8 mouse cellular contexts compared by ENCODE assay signal in genomic region chr1:160792686-160793355, GRCm38 (mm10). TPM values are rescaled to one million over a fixed set of nuclear protein-coding genes. Genes with fewer than 3 reads are reported as not detected.
DNase-seq lines count a peak whose midpoint lies in the region; ATAC-seq and TF ChIP-seq lines count a peak whose summit lies in the region.

TSS of gene Rabgap1l (minus strand) at chr1:160793211.

- ATAC-seq in forebrain, embryonic 13.5 days, result peak; percentile 98
- ATAC-seq in neural tube, embryonic 15.5 days (ENCODE audit: low FRiP score), result peak; percentile 96

- H3K4me3 ChIP-seq in E14TG2a.4 (replicated peaks; ENCODE audit: low read length), result peak within 1 kb of the TSS; percentile 94
- peak within 1 kb of the TSS; percentile 86 for H3K4me3 ChIP-seq in forebrain, embryonic 13.5 days
- H3K4me3 ChIP-seq in neural tube, embryonic 15.5 days (replicated peaks), result peak within 1 kb of the TSS; percentile 92

- peak within 1 kb of the TSS; percentile 94 for H3K4me2 ChIP-seq in forebrain, embryonic 13.5 days
- H3K4me2 ChIP-seq in neural tube, embryonic 15.5 days, result peak within 1 kb of the TSS; percentile 98

- peak within 1 kb of the TSS; percentile 19; the same call in 1 of the 2 replicates for H3K27ac ChIP-seq in forebrain, embryonic 13.5 days
- peak within 1 kb of the TSS; percentile 41; the same call in 1 of the 2 replicates for H3K27ac ChIP-seq in neural tube, embryonic 15.5 days (replicated peaks)

- peaks cover 13% of the 10 kb centered on the region for H3K27me3 ChIP-seq in E14TG2a.4 (ENCODE audit: insufficient read depth, low read length)
- no peaks in the 10 kb centered on the region for H3K27me3 ChIP-seq in forebrain, embryonic 13.5 days
- H3K27me3 ChIP-seq in neural tube, embryonic 15.5 days (replicated peaks), result no peaks in the 10 kb centered on the region

- no peak for TF ChIP-seq CTCF in E14TG2a.4 (conservative IDR thresholded peaks at IDR 0.05; ENCODE audit: low read length)

- peaks cover 14% of the 10 kb centered on the region for H3K4me1 ChIP-seq in E14TG2a.4 (replicated peaks; ENCODE audit: low read depth, low read length)
- H3K4me1 ChIP-seq in forebrain, embryonic 13.5 days, result peaks cover 7% of the 10 kb centered on the region
- H3K4me1 ChIP-seq in neural tube, embryonic 15.5 days, result peaks cover 12% of the 10 kb centered on the region

- intact Hi-C loops in heart, postnatal 14 days (cut with DNase I), result loop anchor here (2.0 to 5.0 kb wide), 2 partner anchors 46 to 114 kb away; partner anchors contain the start of gene Rc3h1

- H3K36me3 ChIP-seq in E14TG2a.4 (ENCODE audit: insufficient read depth, low read length), result no peaks in the 10 kb centered on the region
- no peaks in the 10 kb centered on the region for H3K36me3 ChIP-seq in forebrain, embryonic 13.5 days (ENCODE audit: poor library complexity, severe bottlenecking)
- H3K36me3 ChIP-seq in neural tube, embryonic 15.5 days, result no peaks in the 10 kb centered on the region

- no peaks in the 10 kb centered on the region for H3K9me3 ChIP-seq in E14TG2a.4 (ENCODE audit: low read length)
- H3K9me3 ChIP-seq in forebrain, embryonic 13.5 days (replicated peaks), result no peaks in the 10 kb centered on the region
- no peaks in the 10 kb centered on the region for H3K9me3 ChIP-seq in neural tube, embryonic 15.5 days (replicated peaks)

- H3K9ac ChIP-seq in forebrain, embryonic 13.5 days, result peak within 1 kb of the TSS; percentile 85
- peak within 1 kb of the TSS; percentile 83 for H3K9ac ChIP-seq in neural tube, embryonic 15.5 days (replicated peaks)

- peak; percentile 91 for DNase-seq in c-Kit-positive CD71-positive TER-119-positive erythroid progenitor cells, embryonic 14.5 days (ENCODE audit: low spot score)
- DNase-seq in heart, postnatal 14 days, result peak; percentile 88 to 90
- DNase-seq in layer of hippocampus, adult 11-12 months (ENCODE audit: low spot score), result peak; percentile 83
- DNase-seq in lung, adult 18-20 months, result peak; percentile 84 to 88
- DNase-seq in testis, postnatal 14 days (ENCODE audit: low spot score), result peak; percentile 89

- under 1% methylated on average over 50 of the region's 67 CpGs for WGBS in forebrain, embryonic 13.5 days
- under 1% methylated on average over 64 of the region's 67 CpGs for WGBS in neural tube, embryonic 15.5 days

RNA-seq across cellular contexts. Expression of gene Rabgap1l, which starts in this region (rescaled TPM):
- polyA plus RNA-seq in forebrain, embryonic 13.5 days (2015; fragmentation: Nextera tagmentation; extraction: Ambion mirVana), result 19.2 and 21.3 TPM in 2 replicates
- 10 to 100 TPM; 71.1 to 83.6 TPM for total RNA-seq in heart, postnatal 14 days (2021)
- polyA plus RNA-seq in neural tube, embryonic 15.5 days (2015; fragmentation: Nextera tagmentation; extraction: Ambion mirVana), result 31.3 and 32.4 TPM in 2 replicates

Comparison
In these comparisons a context has a peak if more than half of its experiments do, and no peak if none do; other contexts are left out.
1. Peak in every context shown above with its lines: DNase-seq, ATAC-seq, H3K4me3 ChIP-seq and H3K27ac ChIP-seq.